Mouse (Mus musculus) neutrophil, adult 65 days (primary cell): ENCODE results near the gene Slc19a3. TPM values are rescaled to one million over a fixed set of nuclear protein-coding genes. Genes with fewer than 3 reads are reported as not detected.

Source experiments
- total RNA-seq: library from RNA; stranded (reverse); gene quantifications from 2 replicates; pipeline ENCODE4 v1.2.4, GENCODE M21; 2023

Slc19a3 gene
- not detected in 2 replicates for total RNA-seq

GRCm38 (mm10) chr1:83038109-83038672 is at the start of gene Slc19a3:
TSS of gene Slc19a3 (minus strand) at chr1:83038448.

GRCm38 (mm10) chr1:83060643-83061042 is 22.4 kb upstream of the Slc19a3 start, which contains the start of gene Krtap28-13:
TSS of gene Krtap28-13 (plus strand) at chr1:83060930.

GRCm38 (mm10) chr1:83059278-83059677 is 21.0 kb upstream of the Slc19a3 start, which contains the start of gene A030005K14Rik:
TSS of gene A030005K14Rik (minus strand) at chr1:83059378.

GRCm38 (mm10) chr1:83044882-83045427 is 6.7 kb upstream of the Slc19a3 start, which contains the start of gene Gm47969:
TSS of gene Gm47969 (plus strand) at chr1:83044932.

GRCm38 (mm10) chr1:83042380-83042779 is 4.1 kb upstream of the Slc19a3 start, which contains the start of gene Krtap28-10:
TSS of gene Krtap28-10 (minus strand) at chr1:83042480.

GRCm38 (mm10) chr1:83000306-83000705 is 37.9 kb downstream of the Slc19a3 start, which contains the start of gene Gm47959:
TSS of gene Gm47959 (plus strand) at chr1:83000548.

Other genes with a start within 250 kb of the Slc19a3 start
- 51.6 and 51.8 TPM in 2 replicates for gene Agfg1, start 199.0 kb downstream of the Slc19a3 start, total RNA-seq
- 0.82 TPM in 1 of 2 replicates, not detected in the other for gene A030005L19Rik, start 125.1 kb downstream of the Slc19a3 start, total RNA-seq
- gene A030014E15Rik, start 113.5 kb downstream of the Slc19a3 start, total RNA-seq: not detected in 2 replicates
- not detected in 2 replicates for gene Gm6217, start 107.0 kb downstream of the Slc19a3 start, total RNA-seq
- gene A030003K21Rik, start 95.1 kb downstream of the Slc19a3 start, total RNA-seq: not detected in 2 replicates
- not detected in 2 replicates for gene Gm7544, start 82.4 kb downstream of the Slc19a3 start, total RNA-seq
- not detected in 2 replicates for gene Gm47955, start 78.2 kb downstream of the Slc19a3 start, total RNA-seq
- gene Gm47959, start 37.9 kb downstream of the Slc19a3 start, total RNA-seq: not detected in 2 replicates
- not detected in 2 replicates for gene Krtap28-10, start 4.0 kb upstream of the Slc19a3 start, total RNA-seq
- not detected in 2 replicates for gene Gm47969, start 6.5 kb upstream of the Slc19a3 start, total RNA-seq
- gene A030005K14Rik, start 20.9 kb upstream of the Slc19a3 start, total RNA-seq: not detected in 2 replicates
- gene Krtap28-13, start 22.5 kb upstream of the Slc19a3 start, total RNA-seq: not detected in 2 replicates
- gene Ccl20, start 78.3 kb upstream of the Slc19a3 start, total RNA-seq: not detected in 2 replicates
- not detected in 2 replicates for gene Daw1, start 121.3 kb upstream of the Slc19a3 start, total RNA-seq